Mouse (Mus musculus): ENCODE results near the gene Hoxd4.

DNA sequence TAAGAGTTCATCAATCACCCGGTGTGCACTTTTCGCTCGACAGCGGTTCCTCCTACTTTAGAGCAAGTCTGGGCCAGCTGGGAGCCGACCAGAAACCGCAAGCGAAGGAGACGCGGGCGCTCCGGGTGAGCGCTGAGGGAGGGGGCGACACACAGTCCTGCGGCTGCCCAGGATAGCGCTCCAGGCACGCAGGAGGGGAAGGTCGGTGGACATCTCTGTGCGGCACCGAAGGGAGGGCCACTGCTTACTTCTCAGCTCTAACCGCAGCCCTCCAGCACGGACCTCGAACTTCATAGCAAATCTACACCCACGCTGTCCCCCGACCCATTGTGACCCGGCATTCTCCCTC is 41.4 kb downstream of the Hoxd4 start:
- TF ChIP-seq CTCF (IDR thresholded peaks at IDR 0.05; ENCODE audit: extremely low read depth, insufficient read length, insufficient replicate concordance, low read depth, low read length) (no peak), POLR2A (IDR thresholded peaks at IDR 0.05; ENCODE audit: low read depth, low read length) (no peak)
